Mouse (Mus musculus) cerebellum, adult 8-10 months (tissue): ENCODE measurements around the gene Ccdc85c.

Source experiments
- DNase-seq: peaks from one replicate; pipeline ENCODE4 v3.0.0; 2022

The Ccdc85c gene

GRCm38 (mm10) chr12:108237300-108238006 is 37.8 kb downstream of the Ccdc85c start:
- no peak for DNase-seq

GRCm38 (mm10) chr12:108235976-108236555 is 39.2 kb downstream of the Ccdc85c start:
- DNase-seq: no peak

GRCm38 (mm10) chr12:108234832-108235602 is 40.2 kb downstream of the Ccdc85c start:
- DNase-seq: no peak

- no peak for DNase-seq
Measured at GRCm38 (mm10) chr12:108233736-108234135, 41.5 kb downstream of the Ccdc85c start.

- DNase-seq: no peak
Measured at GRCm38 (mm10) chr12:108231901-108232300, 43.3 kb downstream of the Ccdc85c start.

- peak; percentile 79 for DNase-seq
Measured at GRCm38 (mm10) chr12:108230821-108231794, 44.1 kb downstream of the Ccdc85c start.

GRCm38 (mm10) chr12:108230077-108230476 is 45.1 kb downstream of the Ccdc85c start:
- no peak for DNase-seq

GRCm38 (mm10) chr12:108227527-108227926 is 47.7 kb downstream of the Ccdc85c start:
- DNase-seq: no peak

GRCm38 (mm10) chr12:108226941-108227340 is 48.3 kb downstream of the Ccdc85c start:
- peak; percentile 79 for DNase-seq

- DNase-seq: no peak
Measured at GRCm38 (mm10) chr12:108226216-108226615, 49.0 kb downstream of the Ccdc85c start.

GRCm38 (mm10) chr12:108225781-108226180 is 49.4 kb downstream of the Ccdc85c start:
- DNase-seq: no peak

- DNase-seq: no peak
Measured at GRCm38 (mm10) chr12:108223357-108223756, 51.9 kb downstream of the Ccdc85c start.

- no peak for DNase-seq
Measured at GRCm38 (mm10) chr12:108221712-108222111, 53.5 kb downstream of the Ccdc85c start.

- DNase-seq: no peak
Measured at GRCm38 (mm10) chr12:108221206-108221605, 54.0 kb downstream of the Ccdc85c start.

- no peak for DNase-seq
Measured at GRCm38 (mm10) chr12:108220621-108221020, 54.6 kb downstream of the Ccdc85c start.

- DNase-seq: no peak
Measured at GRCm38 (mm10) chr12:108219825-108220616, 55.2 kb downstream of the Ccdc85c start.

- DNase-seq: no peak
Measured at GRCm38 (mm10) chr12:108219163-108219562, 56.1 kb downstream of the Ccdc85c start.

- DNase-seq: peak; percentile 72
Measured at GRCm38 (mm10) chr12:108217572-108217971, 57.7 kb downstream of the Ccdc85c start.

- DNase-seq: peak; percentile 15
Measured at GRCm38 (mm10) chr12:108216611-108217370, 58.4 kb downstream of the Ccdc85c start.

- DNase-seq: peak; percentile 19
Measured at GRCm38 (mm10) chr12:108215090-108215489, 60.1 kb downstream of the Ccdc85c start.
